Mouse (Mus musculus): Measurements from ENCODE around the gene Slc7a15.

Gene Slc7a15

DNA sequence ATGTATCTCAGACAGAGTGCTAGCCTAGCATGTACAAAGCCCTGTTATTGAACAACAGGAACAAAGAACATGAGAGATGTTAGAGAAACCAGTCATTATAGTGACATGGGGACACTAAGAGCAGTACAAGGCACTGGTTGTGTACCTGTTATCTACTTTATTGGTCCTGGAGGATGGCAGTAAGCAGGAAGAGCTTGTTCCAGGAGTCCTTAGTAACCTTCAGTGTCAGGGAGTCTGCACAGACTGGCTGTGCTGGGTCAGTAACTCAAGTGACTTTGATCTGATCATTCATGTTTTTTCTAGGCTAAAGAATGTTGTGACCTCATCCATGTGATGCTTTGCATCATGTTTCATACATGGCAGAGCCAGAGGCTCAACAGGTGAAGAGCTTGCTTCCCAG lies 42.7 kb downstream of the Slc7a15 start:
- no peak for DNase-seq

DNA sequence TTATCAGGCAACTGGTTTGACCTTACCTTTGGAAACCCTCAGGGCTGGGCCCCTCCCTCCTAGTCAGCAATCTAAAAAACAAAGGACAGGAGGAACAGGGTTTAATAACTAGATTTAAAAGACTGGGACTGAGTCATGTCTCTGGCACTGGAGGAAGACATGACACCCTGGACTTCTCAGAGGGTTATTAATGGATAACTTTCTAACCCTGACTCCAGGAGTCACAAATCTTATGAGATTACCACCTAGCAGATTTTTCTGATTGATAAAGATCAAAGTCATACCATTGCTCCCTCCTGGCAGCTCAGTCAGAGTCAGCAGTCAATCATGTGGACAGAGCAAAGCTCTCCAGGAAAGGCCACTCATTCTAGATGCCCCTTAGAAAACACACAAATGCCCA lies 43.4 kb downstream of the Slc7a15 start:
- no peak for DNase-seq

DNA sequence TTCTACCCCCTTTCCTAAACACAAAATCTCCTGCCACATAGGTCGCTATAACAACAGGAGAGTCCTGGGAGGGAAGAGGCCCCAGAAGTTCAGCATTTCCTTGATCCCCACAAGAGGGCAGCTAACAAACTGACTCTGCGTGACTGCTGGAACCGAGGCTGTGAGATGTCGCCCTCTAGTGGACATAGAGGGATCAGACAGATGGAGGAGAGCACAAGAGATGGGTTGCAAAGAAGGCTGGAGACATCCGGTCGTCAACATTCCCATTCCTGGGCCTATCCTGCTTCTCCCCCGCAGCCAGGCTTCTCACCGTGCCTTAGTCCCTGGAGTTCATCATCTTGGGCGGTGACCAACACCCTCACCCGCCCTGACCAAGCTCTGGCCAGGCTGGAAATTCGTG lies 51.5 kb downstream of the Slc7a15 start:
- DNase-seq, result peak; percentile 55

DNA sequence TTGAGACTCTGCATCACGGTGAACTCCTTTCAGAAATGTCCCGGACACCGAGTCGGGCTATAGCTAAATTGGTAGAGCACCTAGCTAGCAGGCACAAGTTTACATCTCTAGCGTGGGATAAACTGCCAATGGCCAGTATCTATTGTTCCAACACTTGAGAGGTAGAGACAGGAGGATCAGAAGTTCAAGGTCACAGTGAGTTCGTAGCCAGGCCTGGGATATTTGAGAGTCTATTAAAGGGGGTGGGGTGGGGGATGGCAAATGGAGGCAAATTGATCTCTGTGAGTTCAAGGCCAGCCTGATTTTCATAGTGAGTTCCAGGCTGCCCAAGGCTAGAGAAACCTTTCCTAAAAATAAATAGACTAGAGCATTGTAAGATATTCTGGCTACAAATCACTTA lies 52.1 kb downstream of the Slc7a15 start:
- no peak for DNase-seq

DNA sequence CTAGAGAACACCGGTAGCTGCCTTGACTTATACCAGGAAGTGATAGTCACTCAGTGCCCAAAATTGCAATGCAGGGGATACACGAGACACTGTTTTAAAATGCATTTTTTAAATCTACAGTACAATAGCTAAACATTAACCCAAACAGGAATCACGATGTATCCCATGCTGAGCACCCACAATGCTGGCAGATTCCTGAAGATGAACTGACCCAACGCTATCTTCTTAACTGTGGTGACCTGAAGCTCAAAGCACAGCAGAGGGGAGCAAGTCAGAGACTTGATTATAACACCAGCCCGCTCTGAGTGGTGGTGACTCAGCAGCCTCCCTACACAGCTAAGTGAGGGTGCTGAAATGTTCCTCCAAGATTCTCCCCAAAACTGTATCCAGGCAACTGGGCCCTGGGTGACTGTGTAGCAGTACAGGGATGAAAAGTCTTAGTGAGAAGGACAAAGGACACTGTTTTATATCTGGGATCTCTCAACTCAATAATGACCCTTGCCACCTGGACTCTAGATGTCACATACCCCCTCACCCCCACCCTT lies 53.7 kb downstream of the Slc7a15 start:
- DNase-seq, result no peak

DNA sequence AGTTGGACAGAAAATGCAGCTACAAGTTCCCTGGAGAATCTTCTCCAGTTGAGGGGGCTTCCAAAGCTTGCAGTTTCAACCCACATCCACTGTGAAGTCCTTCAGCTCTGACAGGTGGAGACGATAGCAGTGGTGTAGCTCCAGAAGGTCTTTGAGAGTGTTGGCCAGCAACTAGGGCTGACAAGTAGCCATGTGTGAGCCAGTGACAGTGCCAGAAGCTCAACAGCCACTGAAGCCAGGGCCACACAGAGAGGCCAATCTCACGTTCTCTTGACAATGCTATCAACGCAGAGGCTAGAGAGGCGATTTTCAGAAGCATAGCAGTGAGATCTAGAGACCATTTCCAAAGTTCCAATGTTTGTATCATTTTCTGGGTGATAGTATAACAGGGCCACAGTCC lies 56.5 kb downstream of the Slc7a15 start:
- no peak for DNase-seq

DNA sequence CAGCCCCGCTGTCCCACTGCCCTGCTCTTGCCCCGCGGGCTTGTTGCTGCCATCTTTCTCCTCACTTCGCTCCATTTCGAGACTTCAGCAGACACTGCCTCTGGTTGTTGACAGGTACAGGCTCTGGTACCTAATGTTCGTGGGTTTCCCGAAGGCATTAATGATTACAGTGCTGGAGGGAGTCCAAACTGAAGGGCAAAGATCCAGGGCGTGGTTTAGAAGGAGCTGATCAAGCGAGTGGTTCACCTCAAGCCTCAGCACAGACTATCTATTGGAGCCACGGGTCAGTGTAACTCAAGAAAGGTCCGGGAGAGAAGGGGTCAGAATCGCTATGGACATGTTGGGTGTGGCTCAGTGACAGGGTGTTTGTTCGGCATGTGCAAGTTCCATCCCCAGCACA lies 59.4 kb downstream of the Slc7a15 start:
- peak; percentile 77 for DNase-seq

DNA sequence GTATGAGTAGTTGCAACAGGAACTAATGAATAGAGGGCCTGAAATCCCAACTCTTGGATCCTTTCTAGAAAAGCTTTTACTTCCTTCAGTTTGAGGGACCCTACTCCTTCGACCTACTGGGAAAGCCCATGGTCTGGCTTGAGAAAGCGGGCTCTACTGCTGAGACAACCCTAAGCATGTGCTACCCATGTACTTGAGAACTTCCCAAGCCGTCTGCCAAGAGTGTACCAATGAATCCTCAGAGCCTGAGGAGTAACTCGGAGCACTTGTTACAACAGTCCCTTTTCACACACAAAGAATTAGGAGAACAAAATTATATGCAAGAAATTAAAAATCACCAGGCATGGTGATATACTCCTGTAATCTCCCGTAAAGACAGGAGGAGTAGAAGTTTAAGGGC lies 61.6 kb downstream of the Slc7a15 start:
- DNase-seq, result no peak

DNA sequence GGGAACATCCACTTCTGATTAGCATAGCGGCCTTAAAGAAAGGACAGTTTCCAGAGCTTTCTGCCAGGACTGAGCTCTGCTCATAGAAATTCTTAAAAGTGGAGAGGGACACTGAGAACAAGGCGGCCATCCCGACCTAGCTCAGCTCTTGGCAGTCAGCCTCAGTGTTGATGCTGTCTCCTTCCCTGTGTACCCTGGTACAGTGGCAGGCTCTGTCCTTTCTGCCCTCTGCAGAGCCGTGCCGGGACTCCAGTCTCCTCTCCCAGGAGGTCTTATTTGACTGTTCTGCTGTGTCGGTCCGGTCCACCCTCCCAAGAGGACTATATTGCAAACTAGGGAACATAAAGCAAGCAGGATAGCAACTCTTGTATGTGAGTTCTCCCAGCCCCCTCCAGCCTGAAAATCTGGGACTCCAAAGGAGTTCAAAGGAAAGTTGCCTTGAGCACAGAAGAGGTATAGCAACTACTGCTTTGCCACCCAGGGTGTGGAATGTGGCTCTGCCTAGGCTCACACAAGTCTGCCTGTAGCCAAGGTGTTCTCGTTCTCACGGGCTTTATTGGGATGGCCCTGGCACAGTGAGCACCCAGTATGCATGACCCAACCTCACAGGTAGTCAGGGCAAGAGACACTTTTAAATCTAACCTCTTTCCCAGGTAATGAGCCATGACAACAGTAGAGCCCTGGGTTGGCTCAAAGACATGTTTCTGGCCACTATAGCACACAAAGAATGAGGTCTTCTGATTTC lies 62.5 kb downstream of the Slc7a15 start:
- peak; percentile 64 for DNase-seq

DNA sequence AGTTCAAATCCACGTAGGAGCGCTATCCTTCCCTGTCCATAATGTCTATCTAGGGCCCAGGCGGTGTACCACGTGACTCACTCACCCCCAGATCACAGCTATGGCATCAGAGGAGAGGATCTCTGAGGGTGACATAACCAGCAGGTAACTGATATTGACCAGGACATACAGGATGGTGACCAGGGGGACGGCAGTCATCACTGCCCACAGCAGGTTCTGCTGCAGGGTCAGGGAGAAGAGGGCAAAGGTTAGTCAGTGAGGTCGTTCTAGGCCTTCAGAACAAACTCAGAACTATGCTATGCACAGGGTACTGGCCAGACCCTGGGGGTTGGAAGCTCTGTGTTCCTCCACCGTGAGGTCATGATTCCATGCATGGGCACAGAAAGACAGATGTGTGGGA lies 63.3 kb downstream of the Slc7a15 start:
- DNase-seq, result no peak

DNA sequence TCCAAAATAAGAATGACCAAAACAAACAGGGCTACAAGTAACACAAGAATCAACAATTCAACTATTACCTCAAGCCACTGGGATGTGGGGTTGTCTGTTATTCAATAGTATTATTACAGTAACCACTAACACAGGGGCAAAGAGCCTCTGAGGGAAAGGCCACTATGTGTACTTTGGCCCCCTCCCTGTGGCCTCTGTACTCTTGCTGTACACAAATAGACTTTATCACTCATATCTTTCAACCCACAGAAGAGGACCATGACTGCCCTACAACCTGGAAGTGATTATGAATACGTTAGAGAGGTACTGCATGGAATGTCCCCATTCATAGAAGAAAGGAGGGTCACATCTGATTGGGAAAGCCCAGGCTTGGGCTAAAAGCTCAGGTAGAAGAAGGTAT lies 64.0 kb downstream of the Slc7a15 start:
- DNase-seq, result no peak

DNA sequence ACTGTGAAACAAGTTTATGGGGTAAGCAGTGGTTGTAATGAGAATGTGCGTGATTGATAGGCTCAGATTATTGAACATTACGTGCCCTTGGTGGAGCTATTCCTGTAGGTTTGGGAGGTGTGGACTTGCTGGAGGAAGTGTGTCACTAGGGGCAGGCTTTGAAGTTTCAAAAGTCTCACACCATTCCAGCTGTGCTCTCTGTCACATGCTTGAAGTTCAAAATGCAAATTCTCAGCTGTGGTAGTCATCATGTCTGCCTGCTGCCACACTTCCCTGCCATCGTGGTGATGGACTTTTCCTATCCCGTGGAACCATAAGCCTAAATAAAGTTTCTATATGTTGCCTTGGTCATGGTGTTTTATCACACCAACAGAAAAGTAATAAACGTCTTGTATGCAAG lies 71.1 kb downstream of the Slc7a15 start:
- no peak for DNase-seq

DNA sequence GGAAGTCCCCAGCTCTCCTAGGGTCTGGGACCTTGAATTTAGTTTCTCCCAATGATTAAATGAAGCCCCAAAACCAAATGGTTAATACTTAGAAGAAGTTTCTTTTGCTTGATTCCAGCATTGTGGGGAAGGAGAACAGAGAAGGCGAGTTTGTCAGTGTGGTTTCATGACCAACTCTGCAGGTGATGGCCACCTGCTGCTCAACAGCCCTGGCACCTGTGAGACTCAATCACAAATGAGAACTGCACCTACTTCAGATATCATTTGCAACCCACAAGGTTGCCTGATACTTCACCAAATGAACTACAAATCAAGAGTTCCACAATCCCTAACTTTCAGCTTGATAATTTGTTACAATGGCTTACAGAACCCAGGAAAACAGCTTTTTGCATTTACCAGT lies 71.7 kb downstream of the Slc7a15 start:
- no peak for DNase-seq

DNA sequence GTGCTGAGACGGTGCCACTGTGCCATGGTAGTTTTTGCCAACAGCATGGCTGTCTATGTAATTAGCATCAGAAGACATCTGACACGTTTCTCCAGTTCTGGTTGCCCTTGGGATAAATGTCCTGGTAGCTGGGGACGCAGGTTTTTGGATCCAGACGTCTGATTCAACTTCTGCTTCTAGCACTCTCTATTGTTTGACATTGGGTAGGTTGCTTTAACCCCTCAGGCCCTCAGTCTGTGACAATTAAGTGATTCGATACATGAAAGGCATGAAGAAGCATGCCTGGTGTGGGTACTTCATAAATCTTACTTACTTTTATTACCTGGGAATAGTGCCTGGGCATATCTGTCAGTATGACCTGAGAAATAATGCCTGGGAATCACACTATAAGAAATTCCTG lies 74.8 kb downstream of the Slc7a15 start:
- DNase-seq, result no peak

DNA sequence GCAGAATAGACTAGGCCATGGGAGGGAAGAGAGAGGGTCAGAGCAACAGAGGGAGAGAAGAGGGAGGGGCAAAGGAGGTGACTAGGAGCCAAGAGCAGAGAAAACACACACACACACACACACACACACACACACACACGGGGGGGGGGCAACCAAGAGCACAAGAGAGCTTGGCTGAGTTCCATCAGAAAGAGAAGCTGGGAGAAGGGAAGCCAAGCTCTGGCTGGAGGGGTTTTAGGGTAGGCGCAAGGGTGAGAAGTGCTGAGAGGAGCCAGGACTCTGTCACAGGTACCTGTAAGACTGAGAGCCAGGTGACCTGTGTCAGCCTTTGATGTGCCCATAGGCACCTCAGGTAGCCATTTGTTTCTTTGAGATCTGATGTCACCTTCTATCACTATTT lies 76.2 kb downstream of the Slc7a15 start:
- no peak for DNase-seq

DNA sequence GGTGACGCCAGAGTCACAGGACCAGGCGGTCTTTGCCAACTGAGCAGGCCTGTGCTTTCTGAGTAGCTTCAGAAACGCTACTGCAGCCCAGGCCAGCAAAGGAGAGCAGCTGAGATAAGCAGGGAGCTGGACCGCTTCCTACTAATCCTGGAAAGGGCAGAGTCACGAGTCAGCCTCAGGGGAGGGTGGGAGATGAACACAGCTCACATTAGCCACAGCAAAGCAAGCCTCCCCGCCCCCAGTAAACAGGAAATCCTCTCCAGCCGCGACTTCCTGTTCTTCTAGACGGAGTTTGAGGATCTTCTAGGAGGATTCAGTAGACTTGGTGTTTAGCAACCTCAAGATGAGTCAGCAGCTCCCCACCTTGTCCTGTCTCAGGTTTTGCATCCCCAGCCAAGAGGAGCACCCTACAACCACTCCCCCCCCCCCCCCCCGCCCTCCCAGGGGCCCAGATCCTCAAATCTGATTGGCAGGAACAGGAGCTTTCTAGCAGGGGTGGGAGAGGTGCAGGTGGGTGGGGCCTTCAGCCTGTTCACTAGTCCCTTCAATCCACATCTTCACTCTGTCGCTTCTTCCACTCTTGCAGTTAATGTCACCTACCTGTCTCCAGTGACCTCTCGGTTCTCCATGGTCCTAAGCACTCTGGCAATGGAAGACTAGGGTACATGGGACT lies 77.4 kb downstream of the Slc7a15 start:
- peak; percentile 78 for DNase-seq

DNA sequence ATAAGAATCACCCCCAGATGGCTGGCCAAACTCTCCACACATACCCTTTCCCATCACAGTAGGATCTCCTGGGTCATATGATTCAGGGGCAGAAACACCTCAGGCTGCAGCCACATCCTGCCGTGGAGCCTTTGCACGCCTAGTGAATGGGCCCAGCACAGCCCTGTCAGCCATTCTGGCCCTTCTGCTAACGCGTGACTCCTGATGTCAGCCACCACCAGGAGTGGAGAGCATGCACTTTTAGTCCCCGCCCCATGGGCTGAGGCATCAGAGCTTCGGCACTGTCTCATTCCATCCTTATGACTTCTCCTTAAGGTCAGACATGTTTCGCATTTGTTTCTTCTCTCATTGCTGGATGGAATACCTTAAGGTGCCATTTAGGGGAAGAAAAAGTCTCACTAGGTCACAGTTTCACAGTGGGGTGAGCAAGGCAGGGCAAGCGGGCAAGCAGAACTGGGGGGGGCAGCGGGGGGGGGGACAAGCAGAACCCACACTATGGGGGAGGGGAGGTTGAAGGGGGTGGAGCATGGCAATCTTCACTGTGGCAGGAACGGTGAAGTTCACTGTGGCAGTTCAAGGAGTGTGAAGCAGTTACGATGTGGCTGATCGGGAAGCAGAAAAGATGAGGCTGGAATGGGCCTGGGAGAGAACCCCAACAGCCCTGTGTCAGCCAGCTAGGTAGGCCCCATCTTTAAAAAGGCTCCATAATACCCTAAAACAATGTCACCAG lies 79.3 kb downstream of the Slc7a15 start:
- no peak for DNase-seq

DNA sequence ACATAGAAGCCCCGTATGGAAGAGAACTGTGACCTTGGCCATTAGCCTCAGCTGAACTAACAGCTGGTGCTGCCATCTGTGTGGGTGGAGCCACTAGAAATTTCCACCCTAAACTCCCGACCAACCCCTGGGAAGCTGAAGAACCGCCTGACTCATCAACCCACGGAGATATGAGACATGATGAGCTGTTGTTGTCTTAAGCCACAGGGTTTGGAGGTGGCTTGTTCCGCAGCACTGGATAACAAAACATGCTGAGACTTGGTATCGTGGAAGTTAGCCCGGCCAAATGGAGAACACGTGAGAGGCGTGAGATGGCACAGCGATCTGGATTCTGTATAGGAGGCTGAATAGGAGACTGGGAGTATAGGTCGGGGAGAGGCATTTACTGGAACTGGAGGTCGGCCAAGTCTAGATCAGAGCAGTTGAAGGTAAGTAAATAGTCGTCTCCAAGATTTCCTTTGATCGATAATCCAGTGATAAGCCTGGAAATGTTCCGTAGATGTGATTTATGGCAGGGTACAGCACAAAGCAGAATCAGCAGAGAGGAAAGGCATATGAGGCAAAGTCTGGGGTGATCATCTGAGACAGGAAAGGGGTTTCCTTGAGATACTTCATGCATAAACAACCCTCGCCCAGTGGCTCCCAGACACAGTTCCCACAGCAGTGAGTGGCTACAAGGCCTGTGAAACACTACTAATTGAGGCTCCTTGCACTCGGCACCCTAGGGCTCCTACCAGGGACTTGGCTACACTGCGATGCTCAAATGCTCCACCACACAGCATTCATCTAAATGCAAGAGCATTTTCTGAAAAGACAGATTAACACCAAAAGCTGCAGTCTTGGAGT lies 87.6 kb downstream of the Slc7a15 start:
- DNase-seq, result no peak

DNA sequence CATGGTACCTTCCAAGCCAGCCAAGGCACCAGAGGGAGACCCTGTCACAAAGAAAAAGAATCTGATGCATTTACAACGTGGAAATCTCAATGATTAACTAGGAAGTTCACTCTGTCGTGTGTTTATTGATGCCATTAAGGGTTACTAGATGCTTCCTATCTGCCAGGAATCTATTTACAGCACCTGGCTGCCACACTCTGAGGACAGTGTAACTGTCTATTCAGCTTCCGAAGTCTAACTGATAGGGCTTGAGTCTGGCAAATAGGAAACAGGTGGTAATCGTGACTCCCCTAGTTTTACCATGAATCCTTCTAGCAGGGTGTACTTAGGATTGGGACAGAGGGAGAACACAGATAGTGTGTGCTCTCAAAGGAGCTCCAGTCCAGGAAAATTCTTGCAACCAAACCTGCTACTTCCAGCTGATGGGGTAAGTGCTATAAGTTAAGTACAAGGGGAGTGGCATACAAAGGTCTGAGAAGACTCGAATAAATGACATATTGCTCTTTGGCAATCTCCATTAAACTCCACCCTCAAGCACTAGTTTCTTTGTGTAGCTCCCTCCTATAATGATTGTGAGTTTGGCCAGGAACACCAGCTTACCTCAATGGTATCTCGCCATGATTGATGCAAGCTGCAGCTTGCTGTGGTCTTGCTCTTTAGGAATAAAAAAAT lies 88.4 kb downstream of the Slc7a15 start:
- no peak for DNase-seq

DNA sequence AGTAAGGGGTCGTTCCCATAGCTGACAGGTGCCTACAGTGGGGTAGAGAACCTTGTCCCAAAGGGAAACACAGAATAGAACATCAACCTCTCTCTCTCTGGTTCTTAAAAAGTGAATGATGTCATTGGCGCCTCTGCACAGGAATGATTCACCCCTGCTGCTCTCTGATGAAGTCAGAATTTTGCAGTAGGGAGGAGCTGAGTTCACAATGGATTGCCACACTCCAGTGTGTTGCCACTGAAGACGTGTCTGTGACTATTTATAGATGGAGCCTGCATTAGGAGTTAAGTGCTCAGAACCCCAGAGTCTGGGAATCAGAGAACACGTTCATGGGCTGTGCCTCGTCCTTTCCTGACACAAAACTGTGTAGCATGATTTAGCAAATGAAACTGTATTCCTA lies 89.2 kb downstream of the Slc7a15 start:
- DNase-seq, result no peak

DNA sequence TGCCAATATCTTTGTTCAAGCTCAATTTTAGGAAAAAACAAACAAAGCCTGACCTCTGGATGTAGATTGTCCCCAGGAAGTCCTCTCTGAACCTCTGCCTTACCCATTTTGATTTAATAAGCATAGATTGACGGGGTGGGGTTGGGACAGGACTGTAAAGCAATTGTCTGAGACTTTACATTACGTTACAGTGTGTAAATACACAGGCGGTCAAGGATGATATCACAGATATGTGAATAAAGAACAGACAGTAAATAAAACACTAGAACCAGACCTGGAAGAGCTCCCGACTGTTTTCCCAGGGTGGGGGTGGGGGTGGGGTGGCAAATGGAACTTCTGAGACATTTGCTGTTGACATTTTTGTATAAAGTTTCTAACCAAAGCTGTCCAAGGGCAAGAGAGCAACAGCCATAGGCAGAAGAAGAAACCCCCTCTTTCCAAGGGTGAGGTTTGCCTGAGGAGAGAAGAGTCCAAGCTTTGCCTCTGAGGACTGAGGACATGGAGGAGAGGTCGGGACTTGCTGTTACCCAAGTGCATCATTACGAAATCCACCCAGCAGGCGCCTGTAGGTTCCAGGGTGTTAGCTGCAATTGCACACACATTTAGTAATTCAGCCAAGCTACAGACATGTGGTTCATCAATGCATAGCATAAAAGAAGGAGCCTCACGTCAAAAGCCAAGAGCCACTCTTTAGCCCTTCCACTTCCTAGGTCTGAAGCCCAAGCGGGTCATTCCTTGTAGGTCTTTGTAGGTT lies 91.7 kb downstream of the Slc7a15 start:
- no peak for DNase-seq

DNA sequence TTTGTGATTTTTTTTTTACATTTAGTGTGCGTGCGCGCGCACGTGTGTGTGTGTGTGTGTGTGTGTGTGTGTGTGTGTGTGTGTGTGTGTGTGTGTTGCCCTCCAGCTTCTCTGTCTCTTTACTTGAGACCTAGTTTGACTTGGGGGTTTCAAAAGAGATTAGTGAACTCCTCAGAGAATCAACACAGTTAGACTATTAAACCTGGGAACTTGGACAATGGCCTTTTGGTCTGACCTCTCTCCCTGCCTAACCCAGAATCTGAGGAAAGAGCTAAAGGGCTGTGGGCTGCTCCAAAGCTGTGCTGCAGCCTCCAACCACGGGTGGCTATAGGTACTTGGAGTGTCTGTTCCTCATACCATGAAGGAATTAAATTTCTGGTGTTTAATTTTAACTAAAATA lies 94.7 kb downstream of the Slc7a15 start:
- DNase-seq, result no peak
